Mouse (Mus musculus): ENCODE measurements around the gene Mboat7. TPM values are rescaled to one million over a fixed set of nuclear protein-coding genes. Genes with fewer than 3 reads are reported as not detected.

Gene Mboat7
- polyA plus RNA-seq, 1 experiment from 2014 or later: 46.5 TPM

DNA sequence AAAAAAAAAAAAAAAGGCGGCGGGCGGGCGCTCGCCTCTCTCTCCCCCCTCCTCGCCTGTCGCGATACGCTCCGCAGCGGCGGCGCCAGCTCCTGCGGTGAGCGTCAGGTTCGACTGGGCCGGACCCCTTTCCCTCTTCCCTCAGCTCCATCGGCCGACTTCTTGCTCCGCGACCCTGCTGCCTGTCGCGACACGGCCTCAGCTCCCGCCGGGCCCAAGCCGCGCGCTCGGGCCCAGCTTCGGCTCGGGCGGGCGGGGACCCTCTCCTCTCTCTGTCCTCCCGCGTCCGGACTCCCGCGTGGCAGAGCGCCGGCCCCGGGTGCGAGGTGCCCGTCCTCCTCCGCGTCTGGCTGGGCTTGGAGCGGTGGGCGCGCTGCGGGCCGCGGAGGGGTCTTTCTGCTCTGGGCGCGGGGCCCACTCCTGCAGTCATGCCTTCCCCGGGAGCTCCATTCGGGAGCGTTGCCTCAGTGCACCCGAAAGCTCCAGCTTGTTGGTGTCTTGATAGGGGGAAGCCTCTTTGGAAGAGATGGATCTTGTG is 47.8 kb downstream of the Mboat7 start:
- peaks cover 32% of the 10 kb centered on the region for H3K4me1 ChIP-seq
- peaks cover 55% of the 10 kb centered on the region for H3K36me3 ChIP-seq
- H3K27me3 ChIP-seq (ENCODE audit: low read depth, poor library complexity, severe bottlenecking): no peaks in the 10 kb centered on the region
- under 1% methylated on average over 53 of the region's 58 CpGs for WGBS
- peak overlapping the region; percentile 98 for H3K27ac ChIP-seq
- peak; percentile 53 for DNase-seq (ENCODE audit: low spot score)
- peak overlapping the region; percentile 99 for H3K4me3 ChIP-seq
- H3K9me3 ChIP-seq (replicated peaks): no peaks in the 10 kb centered on the region

DNA sequence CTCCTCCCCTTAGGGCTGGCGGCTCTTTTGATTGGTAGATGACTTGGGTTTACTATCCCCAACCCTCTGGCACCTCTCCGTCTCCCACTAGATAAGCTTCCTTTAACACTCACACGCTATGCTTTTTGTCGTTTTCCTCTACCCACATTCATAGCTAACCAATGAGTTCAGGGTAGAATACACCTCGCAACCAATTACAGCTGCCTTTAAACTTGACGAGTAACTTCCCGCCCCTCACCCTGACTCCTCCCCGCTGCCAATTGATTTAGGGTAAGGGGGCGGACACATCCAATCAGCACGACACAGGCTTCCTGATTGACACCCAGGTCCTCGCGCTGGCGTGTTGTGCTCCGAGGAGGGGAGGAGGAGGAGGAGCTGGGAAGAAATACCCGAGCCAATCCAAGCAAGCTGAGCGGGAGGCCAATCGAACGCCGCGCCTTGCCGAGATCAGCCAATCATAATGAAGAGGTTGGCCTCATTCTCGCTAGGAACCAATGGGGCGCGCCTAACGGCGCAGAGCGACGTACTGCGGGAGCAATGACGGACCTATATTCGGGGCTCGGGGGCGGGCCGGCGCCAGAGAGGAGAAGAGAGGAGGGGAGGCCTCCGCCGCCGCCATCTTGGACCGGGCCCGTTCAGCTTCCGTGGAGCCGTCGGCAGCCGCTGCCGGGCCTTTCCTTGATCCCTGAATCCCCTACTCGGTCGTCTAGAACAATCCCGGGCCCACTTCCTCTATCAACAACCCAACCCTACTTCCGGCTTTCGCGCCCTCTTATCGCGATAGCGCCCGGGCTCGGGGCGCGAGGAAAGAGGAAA is 48.4 kb downstream of the Mboat7 start, which contains the start of gene Cnot3:
Gene Cnot3 (plus strand): TSS at position 597 of the 816 bp plus-strand sequence.
- peak; percentile 93 for DNase-seq (ENCODE audit: low spot score)

DNA sequence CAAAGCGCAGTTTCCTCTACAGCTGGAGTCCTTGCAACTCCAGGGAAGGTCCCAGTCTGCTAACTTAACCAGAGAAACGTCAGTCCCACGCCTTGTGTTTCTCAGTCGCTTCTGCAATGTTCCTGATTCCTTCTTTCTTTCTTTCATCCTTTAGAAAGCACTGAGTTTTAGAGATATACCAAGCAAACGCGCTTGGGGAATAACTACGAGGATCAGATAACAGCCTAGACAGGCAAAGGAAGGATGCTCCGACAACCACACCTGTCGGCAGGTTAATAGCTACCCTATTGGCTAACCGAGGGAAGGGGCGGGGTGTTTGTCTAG is 49.0 kb downstream of the Mboat7 start:
- peak overlapping the region; percentile 99 for H3K4me3 ChIP-seq
- no peaks in the 10 kb centered on the region for H3K27me3 ChIP-seq (ENCODE audit: low read depth, poor library complexity, severe bottlenecking)
- 1% methylated on average over 11 of the region's 11 CpGs for WGBS
- peaks cover 32% of the 10 kb centered on the region for H3K4me1 ChIP-seq
- peak; percentile 40 for DNase-seq (ENCODE audit: low spot score)
- no peaks in the 10 kb centered on the region for H3K9me3 ChIP-seq (replicated peaks)
- H3K27ac ChIP-seq: 0 out of 2 replicates have a peak overlapping the region, but pooled peaks have one; percentile 98
- peaks cover 56% of the 10 kb centered on the region for H3K36me3 ChIP-seq

More for the DNA sequence above, 48.4 kb downstream of the Mboat7 start, which contains the start of gene Cnot3:
- Histone ChIP-seq H3K9me3 (replicated peaks) (no peaks in the 10 kb centered on the region), H3K36me3 (peaks cover 55% of the 10 kb centered on the region), H3K27ac (peak within 1 kb of the TSS; percentile 98), H3K27me3 (ENCODE audit: low read depth, poor library complexity, severe bottlenecking) (no peaks in the 10 kb centered on the region), H3K4me3 (peak within 1 kb of the TSS; percentile 99), H3K4me1 (peaks cover 32% of the 10 kb centered on the region)
- under 1% methylated on average over 58 of the region's 58 CpGs for WGBS

DNA sequence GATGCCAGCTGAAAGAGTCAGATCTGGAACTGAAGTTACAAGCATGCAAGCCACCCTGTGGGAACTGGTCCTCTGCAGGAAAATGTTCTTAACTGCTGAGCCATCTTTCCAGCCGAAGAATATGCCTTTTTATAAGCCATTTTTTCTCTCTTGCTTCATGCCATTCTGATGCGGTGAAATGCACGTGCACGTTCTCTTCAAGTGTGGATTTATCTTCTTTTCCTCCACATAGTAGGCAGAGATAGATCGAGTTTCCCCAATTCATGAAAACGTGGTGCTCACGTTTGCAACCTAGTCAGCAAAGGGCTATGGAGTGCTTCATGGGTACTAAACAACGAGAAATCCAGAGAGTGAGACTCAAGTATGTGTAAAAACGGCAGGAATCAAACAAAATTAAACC is 49.5 kb downstream of the Mboat7 start:
- Histone ChIP-seq H3K27me3 (ENCODE audit: low read depth, poor library complexity, severe bottlenecking) (no peaks in the 10 kb centered on the region), H3K4me3 (peak overlapping the region; percentile 99), H3K4me1 (peaks cover 32% of the 10 kb centered on the region), H3K27ac (no peak overlapping the region), H3K9me3 (replicated peaks) (no peaks in the 10 kb centered on the region), H3K36me3 (peaks cover 57% of the 10 kb centered on the region)
- DNase-seq (ENCODE audit: low spot score): no peak
- WGBS: 29% methylated on average over 9 of the region's 9 CpGs

DNA sequence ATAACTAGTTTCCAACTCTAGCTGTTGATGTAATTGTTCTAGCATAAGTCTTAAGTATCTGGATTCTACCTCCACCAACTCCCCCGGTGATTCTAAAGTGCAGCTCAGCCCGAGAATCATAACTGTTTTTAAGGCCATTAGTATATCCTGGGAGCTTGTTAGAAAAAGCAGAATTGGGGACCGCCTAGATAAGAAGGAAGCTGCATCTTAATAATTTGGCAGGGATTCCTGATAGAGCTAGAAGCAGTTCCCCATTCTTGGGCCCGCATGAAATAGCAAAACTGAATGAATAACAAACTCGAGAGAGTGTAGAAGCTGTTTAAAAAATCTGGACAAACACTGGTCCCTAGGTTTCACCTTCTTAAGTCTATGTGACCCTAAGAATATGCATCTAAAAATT is 49.9 kb downstream of the Mboat7 start:
- H3K27me3 ChIP-seq (ENCODE audit: low read depth, poor library complexity, severe bottlenecking): no peaks in the 10 kb centered on the region
- peak overlapping the region; percentile 99; the same call in 1 of the 2 replicates for H3K4me3 ChIP-seq
- no peak overlapping the region for H3K27ac ChIP-seq
- no peaks in the 10 kb centered on the region for H3K9me3 ChIP-seq (replicated peaks)
- H3K4me1 ChIP-seq: peaks cover 30% of the 10 kb centered on the region
- peaks cover 57% of the 10 kb centered on the region for H3K36me3 ChIP-seq
- WGBS: 77% methylated on average over 5 of the region's 5 CpGs
- DNase-seq (ENCODE audit: low spot score): no peak

DNA sequence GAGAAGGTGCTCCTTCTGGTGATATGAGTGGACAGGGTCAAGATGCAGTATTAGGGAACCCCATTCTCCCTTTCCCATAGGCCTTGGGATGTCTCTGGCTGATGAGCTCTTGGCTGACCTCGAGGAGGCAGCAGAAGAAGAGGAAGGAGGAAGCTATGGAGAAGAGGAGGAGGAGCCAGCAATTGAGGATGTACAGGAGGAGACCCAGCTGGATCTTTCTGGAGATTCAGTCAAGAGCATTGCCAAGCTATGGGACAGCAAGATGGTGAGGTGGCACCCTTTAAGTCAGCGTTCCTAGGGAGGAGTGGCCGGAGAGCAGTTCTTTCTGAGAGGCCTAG is 62.9 kb downstream of the Mboat7 start:
- peak overlapping the region; percentile 85 for H3K27ac ChIP-seq
- H3K4me3 ChIP-seq: peak overlapping the region; percentile 75

DNA sequence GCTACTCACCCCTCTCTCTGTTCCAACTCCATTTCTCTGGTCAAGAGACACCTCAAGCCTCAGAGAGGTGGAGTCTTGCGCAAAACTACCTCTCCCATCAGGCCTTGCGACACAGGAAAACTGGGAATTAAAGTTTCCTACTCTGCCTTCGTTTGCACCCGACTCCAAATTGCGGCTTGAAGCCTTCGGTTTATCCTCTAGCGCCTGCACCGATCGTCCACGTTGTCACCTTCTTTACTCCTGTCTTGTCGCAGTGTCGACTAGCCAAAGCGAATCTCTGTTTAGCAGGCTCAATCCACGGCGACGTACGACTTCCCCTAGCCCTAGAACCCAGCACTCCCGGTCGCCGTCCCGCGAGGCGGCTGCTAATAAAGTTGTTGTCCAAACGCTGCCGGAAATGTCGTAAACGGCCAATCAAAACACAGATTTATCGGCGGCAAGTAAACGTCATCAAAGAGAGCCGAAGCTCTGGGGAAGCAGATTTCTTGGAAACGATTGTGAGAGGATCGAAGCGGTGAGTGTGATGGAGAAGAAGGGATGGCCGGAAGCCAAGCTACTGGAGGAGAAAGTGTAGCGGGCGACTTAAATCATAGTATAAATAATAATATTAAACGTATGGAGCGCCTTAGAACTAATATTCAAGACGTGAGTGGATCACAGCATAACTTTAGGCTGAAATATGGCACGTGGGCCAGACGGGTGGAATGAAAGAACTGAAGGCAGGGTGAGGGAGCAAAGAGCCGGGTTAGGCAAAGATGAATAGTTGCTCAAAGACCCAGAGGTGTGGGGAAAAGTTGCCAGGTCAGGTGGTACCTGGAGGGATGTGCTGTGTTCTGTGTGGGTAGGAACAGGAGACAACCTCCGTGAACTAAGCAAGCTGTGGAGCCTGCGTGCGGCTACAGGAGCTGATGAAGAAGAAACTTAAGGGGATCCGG is 63.5 kb downstream of the Mboat7 start, which contains the start of the genes Tfpt and Prpf31:
Gene Tfpt (minus strand): TSS at position 387 of the 935 bp plus-strand sequence.
Gene Prpf31 (plus strand): TSS at position 443 of the 935 bp plus-strand sequence.
- peaks cover 17% of the 10 kb centered on the region for H3K4me1 ChIP-seq
- peak within 1 kb of the TSS; percentile 85 for H3K27ac ChIP-seq
- 1% methylated on average over 47 of the region's 47 CpGs for WGBS
- peak within 1 kb of the TSS; percentile 75 for H3K4me3 ChIP-seq
- peak; percentile 93 for DNase-seq (ENCODE audit: low spot score)
- no peaks in the 10 kb centered on the region for H3K27me3 ChIP-seq (ENCODE audit: low read depth, poor library complexity, severe bottlenecking)
- H3K36me3 ChIP-seq: peaks cover 64% of the 10 kb centered on the region
- no peaks in the 10 kb centered on the region for H3K9me3 ChIP-seq (replicated peaks)

More for the DNA sequence above, 62.9 kb downstream of the Mboat7 start:
- WGBS: 58% methylated on average over 3 of the region's 3 CpGs
- Histone ChIP-seq H3K27me3 (ENCODE audit: low read depth, poor library complexity, severe bottlenecking) (no peaks in the 10 kb centered on the region), H3K36me3 (peaks cover 64% of the 10 kb centered on the region), H3K4me1 (peaks cover 17% of the 10 kb centered on the region), H3K9me3 (replicated peaks) (no peaks in the 10 kb centered on the region)
- no peak for DNase-seq (ENCODE audit: low spot score)

DNA sequence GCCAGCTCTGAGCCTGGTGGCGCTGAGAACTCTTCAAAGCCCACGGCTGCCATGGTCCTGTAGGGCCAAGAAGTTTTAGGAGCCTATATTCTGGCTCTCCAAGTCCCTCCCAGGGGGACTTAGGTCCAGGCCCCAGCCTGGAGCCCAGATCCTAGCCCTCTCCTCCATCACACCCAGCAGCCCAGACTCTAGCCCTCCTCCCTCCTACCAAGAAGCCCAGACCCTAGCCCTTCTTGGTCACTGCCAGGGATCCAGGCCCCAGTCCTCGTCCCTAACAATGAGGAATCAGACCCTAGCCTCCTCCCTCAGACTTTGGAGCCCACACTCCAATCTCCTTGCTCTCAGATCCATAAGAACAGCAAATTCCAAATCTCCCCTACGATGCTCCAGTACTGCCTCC is 64.3 kb downstream of the Mboat7 start:
- Histone ChIP-seq H3K36me3 (peaks cover 64% of the 10 kb centered on the region), H3K27ac (peak overlapping the region; percentile 85)

More for the DNA sequence above, 64.3 kb downstream of the Mboat7 start:
- DNase-seq (ENCODE audit: low spot score): no peak
- 34% methylated on average over 4 of the region's 4 CpGs for WGBS
- Histone ChIP-seq H3K9me3 (replicated peaks) (no peaks in the 10 kb centered on the region), H3K27me3 (ENCODE audit: low read depth, poor library complexity, severe bottlenecking) (no peaks in the 10 kb centered on the region), H3K4me3 (peak overlapping the region; percentile 75), H3K4me1 (peaks cover 17% of the 10 kb centered on the region)

Small RNA genes within 50 kb of the gene (microRNA-seq; reads per million reads assigned to microRNA genes)
- 2.9 reads per million, percentile 1 among the genes with 10 or more reads in this experiment for gene Mir3572

Other genes starting within 250 kb of the Mboat7 start
- not detected in 2 replicates for gene Tarm1, start 190.9 kb downstream of the Mboat7 start, polyA plus RNA-seq (2016; fragmentation: Nextera tagmentation; extraction: Ambion mirVana)
- not detected in 2 replicates for gene Oscar, start 77.4 kb downstream of the Mboat7 start, polyA plus RNA-seq (2016; fragmentation: Nextera tagmentation; extraction: Ambion mirVana)
- gene Ndufa3, start 76.2 kb downstream of the Mboat7 start, polyA plus RNA-seq (2016; fragmentation: Nextera tagmentation; extraction: Ambion mirVana): 360 and 392 TPM in 2 replicates
- gene Tfpt, start 63.6 kb downstream of the Mboat7 start, polyA plus RNA-seq (2016; fragmentation: Nextera tagmentation; extraction: Ambion mirVana): 33.3 and 36.0 TPM in 2 replicates
- gene Prpf31, start 63.5 kb downstream of the Mboat7 start, polyA plus RNA-seq (2016; fragmentation: Nextera tagmentation; extraction: Ambion mirVana): 181 and 186 TPM in 2 replicates
- 80.3 and 94.7 TPM in 2 replicates for gene Cnot3, start 48.3 kb downstream of the Mboat7 start, polyA plus RNA-seq (2016; fragmentation: Nextera tagmentation; extraction: Ambion mirVana)
- gene Leng1, start 27.7 kb downstream of the Mboat7 start, polyA plus RNA-seq (2016; fragmentation: Nextera tagmentation; extraction: Ambion mirVana): 13.2 and 15.2 TPM in 2 replicates
- gene Tmc4, start 16.0 kb downstream of the Mboat7 start, polyA plus RNA-seq (2016; fragmentation: Nextera tagmentation; extraction: Ambion mirVana): 4.2 and 5.0 TPM in 2 replicates
- gene Tsen34, start 660 bp downstream of the Mboat7 start, polyA plus RNA-seq (2016; fragmentation: Nextera tagmentation; extraction: Ambion mirVana): 328 and 357 TPM in 2 replicates
- 1,366 and 1,587 TPM in 2 replicates for gene Rps9, start 10.5 kb upstream of the Mboat7 start, polyA plus RNA-seq (2016; fragmentation: Nextera tagmentation; extraction: Ambion mirVana)
- gene Pirb, start 26.9 kb upstream of the Mboat7 start, polyA plus RNA-seq (2016; fragmentation: Nextera tagmentation; extraction: Ambion mirVana): 0.08 and 0.13 TPM in 2 replicates
- not detected in 2 replicates for gene Gm15448, start 132.2 kb upstream of the Mboat7 start, polyA plus RNA-seq (2016; fragmentation: Nextera tagmentation; extraction: Ambion mirVana)
- gene Pira2, start 151.5 kb upstream of the Mboat7 start, polyA plus RNA-seq (2016; fragmentation: Nextera tagmentation; extraction: Ambion mirVana): not detected in 2 replicates
- gene Gm14548, start 204.6 kb upstream of the Mboat7 start, polyA plus RNA-seq (2016; fragmentation: Nextera tagmentation; extraction: Ambion mirVana): not detected in 2 replicates
- gene Lilra6, start 222.0 kb upstream of the Mboat7 start, polyA plus RNA-seq (2016; fragmentation: Nextera tagmentation; extraction: Ambion mirVana): not detected in 2 replicates